Mouse (Mus musculus): ENCODE measurements around the gene Otulin.

DNA sequence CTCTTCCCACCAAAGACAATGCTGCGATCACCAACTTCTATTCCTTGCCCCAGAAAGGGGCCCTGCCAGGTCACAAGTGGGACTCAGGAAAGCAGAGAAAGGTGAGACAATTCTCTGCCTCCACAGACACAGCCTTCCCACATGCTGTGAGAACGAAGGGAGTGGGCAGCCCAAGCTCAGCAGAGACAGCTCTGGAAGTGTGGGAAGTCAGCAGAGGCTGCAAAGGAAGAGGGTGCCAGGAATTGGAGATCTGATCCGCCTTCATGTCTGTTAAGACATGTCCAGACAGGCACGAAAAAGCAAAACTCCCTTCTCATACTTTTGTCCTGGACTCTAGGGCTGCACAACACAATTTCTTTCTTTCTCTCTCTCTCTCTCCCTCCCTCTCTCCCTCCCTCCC lies 38.8 kb upstream of the Otulin start:
- no peak for TF ChIP-seq POLR2A (IDR thresholded peaks at IDR 0.05; ENCODE audit: insufficient read depth, low read depth, low read length)
- TF ChIP-seq CTCF (IDR thresholded peaks at IDR 0.05; ENCODE audit: insufficient read depth, low read depth, low read length), result no peak
